Mouse (Mus musculus) kidney, adult 2 months (tissue): Measurements from ENCODE around the gene Rassf10.

Experiments
- CTCF ChIP-seq: fragments of 200-500 bp; conservative IDR thresholded peaks from 2 replicates; pipeline ENCODE4 v1.5.1; 2011; ENCODE audit warnings: low read depth, mild to moderate bottlenecking, control low read depth, low read length, moderate library complexity, mixed read lengths; ENCODE audit not compliant: insufficient read depth, insufficient read length
- POLR2A ChIP-seq: fragments of 200-500 bp; IDR thresholded peaks from one replicate; pipeline ENCODE4 v1.6.1; 2011; ENCODE audit warnings: low read depth, low read length, control low read depth

DNA sequence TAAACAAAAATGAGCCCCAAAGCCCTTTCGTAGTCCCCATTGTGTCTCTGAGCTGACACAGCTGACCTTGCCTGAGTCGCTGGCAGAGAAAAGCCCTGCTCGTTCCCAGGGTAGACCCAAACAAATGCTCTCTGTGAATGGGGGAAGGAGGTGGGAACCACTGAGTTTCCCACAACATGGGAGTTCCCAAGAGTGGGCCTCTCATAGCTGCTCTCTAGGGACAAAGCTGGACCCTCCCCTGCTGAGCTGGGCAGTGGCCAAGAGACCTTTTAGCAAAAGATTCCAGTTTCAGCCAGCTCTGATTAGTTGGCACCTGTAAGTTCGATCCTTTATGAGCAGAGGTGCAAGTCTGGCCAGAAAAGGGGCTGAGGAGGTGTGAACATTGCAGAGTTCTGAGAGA is 31.0 kb upstream of the Rassf10 start:
- TF ChIP-seq CTCF, result no peak
- TF ChIP-seq POLR2A, result no peak
